Mouse (Mus musculus) brain, embryonic 14.5 days (tissue): ENCODE data around the gene Itpripl2.

ENCODE experiments used
- CTCF ChIP-seq: fragments of 200-500 bp; IDR thresholded peaks from 2 replicates; pipeline ENCODE4 v1.5.1; 2012; ENCODE audit warnings: inconsistent platforms, mild to moderate bottlenecking, moderate library complexity, borderline replicate concordance; ENCODE audit not compliant: insufficient read depth, insufficient read length; ENCODE audit errors: extremely low read depth
- POLR2A ChIP-seq: fragments of 200-500 bp; IDR thresholded peaks from 2 replicates; pipeline ENCODE4 v1.6.1; 2012; ENCODE audit warnings: mild to moderate bottlenecking, inconsistent platforms, borderline replicate concordance; ENCODE audit not compliant: poor library complexity, insufficient read depth, insufficient read length, severe bottlenecking; ENCODE audit errors: extremely low read depth

DNA sequence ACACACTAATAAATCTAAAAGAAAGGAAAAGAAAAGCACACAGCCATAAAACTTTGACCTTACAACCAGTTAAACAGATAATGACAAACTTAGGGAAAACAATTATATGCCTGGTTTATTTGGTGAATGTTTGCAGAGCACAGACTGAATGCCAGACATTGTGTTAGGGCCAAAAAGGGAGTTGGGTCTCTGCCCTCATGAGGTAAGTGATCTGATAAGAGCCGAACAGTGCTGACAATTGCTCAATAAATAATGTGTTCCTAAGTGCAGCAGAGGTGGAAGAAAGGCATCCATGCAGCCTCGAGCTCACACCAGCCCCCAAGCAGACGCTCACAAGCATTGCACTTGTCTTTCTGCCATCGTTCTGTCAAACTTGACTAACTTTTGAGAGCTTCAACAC lies 27.3 kb downstream of the Itpripl2 start:
- no peak for TF ChIP-seq CTCF
- no peak for TF ChIP-seq POLR2A
